Mouse (Mus musculus): ENCODE data around the gene Iars2.

DNA sequence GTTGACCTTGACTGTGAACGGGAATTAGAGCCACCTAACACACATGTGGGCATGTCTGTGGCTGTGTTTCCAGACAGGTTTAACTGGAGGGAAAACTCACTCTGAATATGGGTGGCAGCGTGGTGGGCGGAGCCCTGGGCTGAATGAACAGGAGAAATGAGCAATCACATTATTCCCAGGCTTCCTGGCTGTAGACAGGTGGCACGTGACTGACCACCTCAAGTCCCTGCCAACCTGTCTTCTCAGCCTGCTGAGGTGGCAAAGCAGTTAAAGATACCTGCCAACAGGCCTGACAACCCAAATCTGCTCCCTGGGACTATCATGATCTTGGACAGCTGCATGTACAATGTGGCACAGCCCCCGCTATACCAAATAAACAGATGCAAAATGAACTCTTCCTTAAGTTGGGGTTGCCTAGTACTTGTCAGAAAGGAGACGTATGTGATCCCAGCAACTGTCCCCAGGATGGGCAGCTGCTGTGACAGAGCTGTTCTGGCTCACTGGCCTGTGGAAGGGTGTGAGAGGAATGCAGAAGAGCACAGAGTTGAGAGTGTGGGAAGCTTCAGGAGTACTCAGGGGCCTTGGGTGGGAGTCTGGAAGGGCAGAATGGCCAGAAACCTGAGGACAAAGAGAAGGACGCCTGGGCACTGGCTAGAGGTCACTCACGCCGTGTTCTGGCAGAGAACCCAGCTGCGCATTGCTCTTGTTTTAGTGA is 36.4 kb downstream of the Iars2 start:
- TF ChIP-seq CTCF (IDR thresholded peaks at IDR 0.05; ENCODE audit: insufficient read depth, low read length): no peak
- TF ChIP-seq POLR2A (IDR thresholded peaks at IDR 0.05; ENCODE audit: borderline replicate concordance, extremely low read depth, low read depth, low read length): no peak

All from lung, adult 2 months (tissue).